Mouse (Mus musculus): ENCODE data around the gene Fam198a.

DNA sequence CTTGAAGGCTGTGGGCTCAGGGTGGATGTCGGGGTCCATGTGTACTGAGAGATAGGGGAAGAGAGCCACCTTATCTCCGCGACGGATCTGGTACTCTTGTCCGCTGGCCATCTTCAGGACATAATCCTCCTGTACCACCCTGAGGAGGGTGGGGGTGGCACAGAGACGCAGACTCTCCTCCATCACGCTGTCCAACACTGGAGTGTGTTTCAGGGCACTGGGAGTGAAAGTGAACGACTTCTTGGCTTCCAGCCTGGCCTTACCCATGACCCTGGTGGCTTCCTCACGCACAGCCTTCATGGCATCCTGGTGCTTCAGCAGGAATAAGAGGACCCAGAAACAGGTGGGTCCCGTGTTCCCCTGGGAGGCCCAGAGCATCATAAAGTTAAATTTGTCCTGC is 35.7 kb upstream of the Fam198a start:
- TF ChIP-seq POLR2A (IDR thresholded peaks at IDR 0.05; ENCODE audit: borderline replicate concordance, control insufficient read depth, low read depth, low read length), result no peak
- TF ChIP-seq CTCF (IDR thresholded peaks at IDR 0.05; ENCODE audit: control insufficient read depth, insufficient read depth, low read length), result no peak
